Mouse (Mus musculus): ENCODE results near the gene Gpr162. TPM values are rescaled to one million over a fixed set of nuclear protein-coding genes. Genes with fewer than 3 reads are reported as not detected.

Gene Gpr162
- total and polyA plus RNA-seq, 3 experiments = 0.48 to 2.0 (median 1.7) TPM

- no peak; the same call in 1 of the 2 replicates for TF ChIP-seq IRF4 (IDR thresholded peaks at IDR 0.05; ENCODE audit: low read depth, low read length)
- TF ChIP-seq RCOR1 (conservative IDR thresholded peaks at IDR 0.05; ENCODE audit: low read depth, low read length) = peak; percentile 51; the same call in 1 of the 2 replicates
- peak; percentile 98 for TF ChIP-seq TBP (conservative IDR thresholded peaks at IDR 0.05; ENCODE audit: low read depth, low read length)
- TF ChIP-seq MEF2A (IDR thresholded peaks at IDR 0.05; ENCODE audit: borderline replicate concordance, low read depth, low read length) = no peak; the same call in 1 of the 2 replicates
- no peak for TF ChIP-seq GABPA (IDR thresholded peaks at IDR 0.05; ENCODE audit: insufficient replicate concordance, low read depth, low read length)
- TF ChIP-seq MAZ (IDR thresholded peaks at IDR 0.05; ENCODE audit: low read depth, low read length) = no peak
Observed at GRCm38 (mm10) chr6:124813933-124814332, 49.9 kb downstream of the Gpr162 start, which contains the start of gene Tpi1 (continued).

GRCm38 (mm10) chr6:124813496-124813895 lies 50.3 kb downstream of the Gpr162 start:
- TF ChIP-seq USF2 (conservative IDR thresholded peaks at IDR 0.05; ENCODE audit: low read depth, low read length) = 0 out of 2 replicates have a peak, but pooled peaks have one; percentile 31
- no peak for TF ChIP-seq ETS1 (conservative IDR thresholded peaks at IDR 0.05; ENCODE audit: low read depth, low read length)
- no peak for TF ChIP-seq NELFE (IDR thresholded peaks at IDR 0.05; ENCODE audit: low read depth, low read length)
- TF ChIP-seq USF1 (IDR thresholded peaks at IDR 0.05; ENCODE audit: low read depth, low read length) = peak; percentile 51
- no peak for TF ChIP-seq MAZ (IDR thresholded peaks at IDR 0.05; ENCODE audit: low read depth, low read length)
- no peak for TF ChIP-seq ZNF384 (IDR thresholded peaks at IDR 0.05; ENCODE audit: low read depth, low read length)
- TF ChIP-seq ELF1 (IDR thresholded peaks at IDR 0.05; ENCODE audit: low read depth, low read length) = no peak
- TF ChIP-seq CHD2 (IDR thresholded peaks at IDR 0.05; ENCODE audit: low read length) = no peak
- no peak for TF ChIP-seq ZKSCAN1 (IDR thresholded peaks at IDR 0.05; ENCODE audit: borderline replicate concordance, low read depth, low read length)
- TF ChIP-seq EP300 (IDR thresholded peaks at IDR 0.05; ENCODE audit: low read length) = no peak
- TF ChIP-seq KAT2A (IDR thresholded peaks at IDR 0.05; ENCODE audit: insufficient replicate concordance, low read length) = no peak
- TF ChIP-seq UBTF (IDR thresholded peaks at IDR 0.05; ENCODE audit: low read depth, low read length) = 0 out of 2 replicates have a peak, but pooled peaks have one; percentile 32
- no peak for TF ChIP-seq ZMIZ1 (IDR thresholded peaks at IDR 0.05; ENCODE audit: low read depth, low read length)
- TF ChIP-seq IRF4 (IDR thresholded peaks at IDR 0.05; ENCODE audit: low read depth, low read length) = peak; percentile 4
- no peak for TF ChIP-seq SMC3 (IDR thresholded peaks at IDR 0.05; ENCODE audit: low read depth, low read length)
- TF ChIP-seq JUN (IDR thresholded peaks at IDR 0.05; ENCODE audit: insufficient read depth, low read depth, low read length) = no peak
- TF ChIP-seq MAFK (IDR thresholded peaks at IDR 0.05; ENCODE audit: insufficient replicate concordance, low read length) = no peak
- no peak for TF ChIP-seq RAD21 (IDR thresholded peaks at IDR 0.05; ENCODE audit: low read depth, low read length)
- peak; percentile 79; the same call in 1 of the 2 replicates for TF ChIP-seq MYC (IDR thresholded peaks at IDR 0.05; ENCODE audit: low read depth, low read length)
- peak; percentile 84 for TF ChIP-seq BHLHE40 (IDR thresholded peaks at IDR 0.05; ENCODE audit: low read depth, low read length)
- TF ChIP-seq TBP (conservative IDR thresholded peaks at IDR 0.05; ENCODE audit: low read depth, low read length) = no peak
- TF ChIP-seq MAX (IDR thresholded peaks at IDR 0.05; ENCODE audit: low read length) = peak; percentile 86
- no peak for TF ChIP-seq HCFC1 (IDR thresholded peaks at IDR 0.05; ENCODE audit: low read depth, low read length)
- no peak for TF ChIP-seq ZC3H11A (IDR thresholded peaks at IDR 0.05; ENCODE audit: low read depth, low read length)
- TF ChIP-seq POLR2AphosphoS2 (IDR thresholded peaks at IDR 0.05; ENCODE audit: low read depth, low read length) = no peak
- no peak; the same call in 1 of the 2 replicates for TF ChIP-seq TCF12 (IDR thresholded peaks at IDR 0.05; ENCODE audit: low read depth, low read length)
- TF ChIP-seq SIN3A (IDR thresholded peaks at IDR 0.05; ENCODE audit: low read length) = peak; percentile 26
- TF ChIP-seq PAX5 (IDR thresholded peaks at IDR 0.05; ENCODE audit: low read length) = no peak
- no peak for TF ChIP-seq CTCF (conservative IDR thresholded peaks at IDR 0.05 in 1 of 2, IDR thresholded peaks at IDR 0.05 in 1 of 2; ENCODE audit: low read depth in 2 of 2, low read length in 2 of 2)
- peak; percentile 82 for TF ChIP-seq NRF1 (IDR thresholded peaks at IDR 0.05; ENCODE audit: low read depth, low read length)
- TF ChIP-seq JUND (conservative IDR thresholded peaks at IDR 0.05; ENCODE audit: low read depth, low read length) = no peak
- peak; percentile 88 for TF ChIP-seq MXI1 (IDR thresholded peaks at IDR 0.05; ENCODE audit: low read depth, low read length)
- dilution Hi-C loops (cut with MboI; ENCODE audit: extremely low pct_ligation_motif_present, extremely low pct_unique_long_range_greater_than_20kb, low sequenced_read_pairs) = no loop called here
- peak; percentile 79 for DNase-seq (ENCODE audit: extremely low read depth)
- peaks cover 59 to 81% of the 10 kb centered on the region in 2 experiments for H3K36me3 ChIP-seq (replicated peaks in 1 of 2; ENCODE audit: control insufficient read depth in 1 of 2, insufficient read depth in 1 of 2, low read length in 1 of 2)
- peaks cover 5 to 38% of the 10 kb centered on the region in 2 experiments for H3K4me1 ChIP-seq (ENCODE audit: control insufficient read depth in 1 of 2, insufficient read depth in 2 of 2)
- no peaks in the 10 kb centered on the region for H3K27me3 ChIP-seq (replicated peaks)
- in situ Hi-C loops (cut with MboI; ENCODE audit: low pct_ligation_motif_present, low pct_unique_long_range_greater_than_20kb, low sequenced_read_pairs) = no loop called here
- H3K4me2 ChIP-seq (ENCODE audit: insufficient read depth, low read depth, poor library complexity, severe bottlenecking) = peak overlapping the region; percentile 68
- peaks cover 23% of the 10 kb centered on the region for H3K79me2 ChIP-seq (replicated peaks; ENCODE audit: control insufficient read depth, extremely low read depth, insufficient read depth, poor library complexity, severe bottlenecking)
- peak overlapping the region; percentile 17; the same call in 1 of the 2 replicates for H3K27ac ChIP-seq (ENCODE audit: insufficient read depth, low read depth)
- H3K4me3 ChIP-seq (replicated peaks in 1 of 3; ENCODE audit: low read depth in 2 of 3, low read length in 2 of 3, poor library complexity in 1 of 3) = peak overlapping the region; percentile 73 to 97 (median 82)
- H3K9me3 ChIP-seq (replicated peaks; ENCODE audit: low read length) = no peaks in the 10 kb centered on the region
- H3K9ac ChIP-seq (ENCODE audit: insufficient read depth, low read depth) = peak overlapping the region; percentile 95
